Mouse (Mus musculus): ENCODE measurements around the gene Numa1.
"Not testable (repeated sequence)": the region's sequence is repeated elsewhere in the genome, so short reads cannot be mapped to it uniquely, and the experiment has no call there.

Numa1 gene

DNA sequence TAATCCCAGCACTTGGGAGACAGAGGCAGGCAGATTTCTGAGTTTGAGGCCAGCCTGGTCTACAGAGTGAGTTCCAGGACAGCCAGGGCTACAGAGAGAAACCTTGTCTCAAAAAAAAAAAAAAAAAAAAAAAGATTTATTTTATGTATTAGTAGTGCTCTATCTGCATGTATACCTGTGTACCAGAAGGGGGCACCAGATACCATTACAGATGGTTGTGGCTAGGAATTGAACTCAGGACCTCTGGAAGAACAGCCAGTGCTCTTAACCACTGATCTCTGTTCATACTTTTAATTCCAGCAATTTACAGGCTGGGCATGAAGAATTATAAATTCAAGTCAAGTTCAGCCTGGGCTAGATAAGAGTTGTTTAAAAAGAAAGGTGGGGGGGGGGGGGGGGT lies 114.6 kb downstream of the Numa1 start:
- DNase-seq (ENCODE audit: low spot score) = not testable (repeated sequence)

DNA sequence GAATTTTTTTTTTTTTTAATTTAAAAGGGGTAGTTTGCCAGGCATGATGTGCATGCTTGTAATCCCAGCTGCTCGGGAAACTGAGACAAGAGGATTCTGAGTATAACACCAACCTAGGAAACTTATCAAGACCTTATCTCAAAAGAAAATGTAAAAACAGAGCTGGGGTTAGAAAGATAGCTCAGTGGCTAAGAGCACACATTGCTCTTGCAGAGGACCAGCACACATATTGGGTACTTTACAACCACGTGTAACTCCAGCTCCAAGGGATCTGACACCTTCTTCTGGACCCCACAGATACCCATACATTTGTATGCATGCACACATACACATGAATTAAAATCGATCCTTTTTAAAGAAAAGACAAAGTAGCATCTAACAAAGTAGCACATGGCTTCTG lies 127.4 kb downstream of the Numa1 start:
- no peak for DNase-seq (ENCODE audit: low spot score)

DNA sequence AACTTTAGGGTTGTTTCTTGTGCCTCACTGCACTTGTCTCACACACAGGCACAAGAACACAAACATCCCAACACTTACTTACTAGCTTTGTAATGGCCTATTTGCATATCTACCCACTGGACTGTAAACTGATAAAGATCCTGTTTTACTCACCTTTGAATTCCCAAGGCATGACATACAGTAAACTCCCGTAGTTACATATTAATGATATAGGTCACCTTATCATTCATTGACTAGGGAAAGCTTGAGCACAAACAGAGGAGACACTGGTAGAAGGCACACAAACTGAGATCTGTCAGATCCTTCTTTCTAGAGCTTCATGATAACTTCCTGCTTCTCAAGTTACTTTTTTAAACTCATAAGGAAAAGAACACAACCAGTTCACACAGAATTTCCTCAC lies 128.3 kb downstream of the Numa1 start:
- DNase-seq (ENCODE audit: low spot score) = no peak

DNA sequence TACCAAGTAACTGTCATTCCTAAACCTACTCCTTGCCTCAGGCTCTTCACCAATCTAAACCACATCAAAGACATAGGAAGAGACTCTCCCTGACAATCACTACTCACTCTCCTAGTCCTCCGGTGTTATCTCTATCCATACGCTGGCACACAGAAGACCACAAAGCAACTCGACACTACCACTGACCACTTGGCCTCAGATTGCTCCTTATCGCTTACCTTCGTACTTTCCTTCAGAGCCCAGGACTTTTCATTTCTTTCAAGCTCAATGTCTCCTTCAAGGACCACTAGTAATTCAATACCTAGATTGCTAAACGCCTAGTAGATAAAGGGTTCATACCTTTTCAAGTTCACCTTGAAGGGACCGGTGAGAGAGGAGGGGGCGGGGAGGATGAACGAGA lies 130.0 kb downstream of the Numa1 start:
- no peak for DNase-seq (ENCODE audit: low spot score)

All from layer of hippocampus, adult 11-12 months (tissue).